Mouse (Mus musculus): ENCODE measurements around the gene Lrrn2. TPM values are rescaled to one million over a fixed set of nuclear protein-coding genes. Genes with fewer than 3 reads are reported as not detected.

Lrrn2 gene
- 3.0 and 3.5 TPM in 2 replicates for polyA plus RNA-seq (2014; fragmentation: Nextera tagmentation; extraction: Ambion mirVana)

- peak within 1 kb of the TSS; percentile 62 for H3K9ac ChIP-seq (replicated peaks; ENCODE audit: low read length)
- ATAC-seq (replicated peaks; ENCODE audit: insufficient number of reproducible peaks, low FRiP score, low TSS enrichment, low read depth) (peak; percentile 80), DNase-seq (ENCODE audit: low spot score) (peak; percentile 64)
- no peaks in the 10 kb centered on the region for H3K9me3 ChIP-seq (replicated peaks; ENCODE audit: control insufficient read depth, low read length)
- peaks cover 27% of the 10 kb centered on the region for H3K27me3 ChIP-seq (ENCODE audit: control insufficient read depth, insufficient read depth, low read length)
- no peak within 1 kb of the TSS for H3K27ac ChIP-seq (replicated peaks; ENCODE audit: low read depth, low read length)
- H3K4me2 ChIP-seq (ENCODE audit: low read depth, low read length), result peak within 1 kb of the TSS; percentile 98
- under 1% methylated on average over 78 of the region's 80 CpGs for WGBS
- peak within 1 kb of the TSS; percentile 62 for H3K4me3 ChIP-seq (ENCODE audit: low read depth, low read length)
- H3K36me3 ChIP-seq (replicated peaks; ENCODE audit: control insufficient read depth, insufficient read depth, low read depth, low read length), result no peaks in the 10 kb centered on the region
- peaks cover 8% of the 10 kb centered on the region; the same call in 1 of the 2 replicates for H3K4me1 ChIP-seq (ENCODE audit: control insufficient read depth, insufficient read depth, low read length)
Measured at GRCm38 (mm10) chr1:132880161-132881005, at the start of gene Lrrn2. Gene Lrrn2 (plus strand): TSS chr1:132880273.

- ATAC-seq (replicated peaks; ENCODE audit: insufficient number of reproducible peaks, low FRiP score, low TSS enrichment, low read depth), result no peak
- Histone ChIP-seq H3K4me2 (ENCODE audit: low read depth, low read length) (no peak overlapping the region), H3K27me3 (ENCODE audit: control insufficient read depth, insufficient read depth, low read length) (no peaks in the 10 kb centered on the region), H3K9me3 (replicated peaks; ENCODE audit: control insufficient read depth, low read length) (no peaks in the 10 kb centered on the region), H3K36me3 (replicated peaks; ENCODE audit: control insufficient read depth, insufficient read depth, low read depth, low read length) (no peaks in the 10 kb centered on the region), H3K27ac (replicated peaks; ENCODE audit: low read depth, low read length) (no peak overlapping the region), H3K4me1 (ENCODE audit: control insufficient read depth, insufficient read depth, low read length) (no peaks in the 10 kb centered on the region), H3K4me3 (ENCODE audit: low read depth, low read length) (no peak overlapping the region), H3K9ac (replicated peaks; ENCODE audit: low read length) (no peak overlapping the region)
- WGBS, result 87% methylated on average over 4 of the region's 4 CpGs
- DNase-seq (ENCODE audit: low spot score), result no peak
Measured at GRCm38 (mm10) chr1:132831963-132832362, 48.1 kb upstream of the Lrrn2 start.

GRCm38 (mm10) chr1:132834037-132834436 lies 46.0 kb upstream of the Lrrn2 start:
- Histone ChIP-seq H3K27me3 (ENCODE audit: control insufficient read depth, insufficient read depth, low read length) (no peaks in the 10 kb centered on the region), H3K4me1 (ENCODE audit: control insufficient read depth, insufficient read depth, low read length) (no peaks in the 10 kb centered on the region), H3K36me3 (replicated peaks; ENCODE audit: control insufficient read depth, insufficient read depth, low read depth, low read length) (no peaks in the 10 kb centered on the region), H3K4me3 (ENCODE audit: low read depth, low read length) (no peak overlapping the region), H3K27ac (replicated peaks; ENCODE audit: low read depth, low read length) (no peak overlapping the region), H3K4me2 (ENCODE audit: low read depth, low read length) (no peak overlapping the region), H3K9me3 (replicated peaks; ENCODE audit: control insufficient read depth, low read length) (no peaks in the 10 kb centered on the region), H3K9ac (replicated peaks; ENCODE audit: low read length) (no peak overlapping the region)
- ATAC-seq (replicated peaks; ENCODE audit: insufficient number of reproducible peaks, low FRiP score, low TSS enrichment, low read depth) (no peak), DNase-seq (ENCODE audit: low spot score) (no peak)
- WGBS, result 58% methylated on average over 8 of the region's 8 CpGs

- Histone ChIP-seq H3K27ac (replicated peaks; ENCODE audit: low read depth, low read length) (no peak overlapping the region), H3K4me3 (ENCODE audit: low read depth, low read length) (no peak overlapping the region), H3K9me3 (replicated peaks; ENCODE audit: control insufficient read depth, low read length) (no peaks in the 10 kb centered on the region), H3K4me2 (ENCODE audit: low read depth, low read length) (no peak overlapping the region), H3K36me3 (replicated peaks; ENCODE audit: control insufficient read depth, insufficient read depth, low read depth, low read length) (no peaks in the 10 kb centered on the region), H3K9ac (replicated peaks; ENCODE audit: low read length) (no peak overlapping the region), H3K27me3 (ENCODE audit: control insufficient read depth, insufficient read depth, low read length) (no peaks in the 10 kb centered on the region), H3K4me1 (ENCODE audit: control insufficient read depth, insufficient read depth, low read length) (no peaks in the 10 kb centered on the region)
- DNase-seq (ENCODE audit: low spot score) (no peak), ATAC-seq (replicated peaks; ENCODE audit: insufficient number of reproducible peaks, low FRiP score, low TSS enrichment, low read depth) (no peak)
- WGBS, result 73% methylated on average over 8 of the region's 8 CpGs
Measured at GRCm38 (mm10) chr1:132836895-132837294, 43.2 kb upstream of the Lrrn2 start.

GRCm38 (mm10) chr1:132837691-132838090 lies 42.4 kb upstream of the Lrrn2 start:
- Histone ChIP-seq H3K4me3 (ENCODE audit: low read depth, low read length) (no peak overlapping the region), H3K9me3 (replicated peaks; ENCODE audit: control insufficient read depth, low read length) (no peaks in the 10 kb centered on the region), H3K4me1 (ENCODE audit: control insufficient read depth, insufficient read depth, low read length) (no peaks in the 10 kb centered on the region), H3K4me2 (ENCODE audit: low read depth, low read length) (no peak overlapping the region), H3K27me3 (ENCODE audit: control insufficient read depth, insufficient read depth, low read length) (no peaks in the 10 kb centered on the region), H3K27ac (replicated peaks; ENCODE audit: low read depth, low read length) (no peak overlapping the region), H3K9ac (replicated peaks; ENCODE audit: low read length) (no peak overlapping the region), H3K36me3 (replicated peaks; ENCODE audit: control insufficient read depth, insufficient read depth, low read depth, low read length) (no peaks in the 10 kb centered on the region)
- no peak for ATAC-seq (replicated peaks; ENCODE audit: insufficient number of reproducible peaks, low FRiP score, low TSS enrichment, low read depth)
- no peak for DNase-seq (ENCODE audit: low spot score)
- WGBS, result 76% methylated on average over 5 of the region's 5 CpGs

GRCm38 (mm10) chr1:132838371-132838770 lies 41.7 kb upstream of the Lrrn2 start:
- no peak overlapping the region for H3K4me2 ChIP-seq (ENCODE audit: low read depth, low read length)
- no peak overlapping the region for H3K4me3 ChIP-seq (ENCODE audit: low read depth, low read length)
- no peak overlapping the region for H3K27ac ChIP-seq (replicated peaks; ENCODE audit: low read depth, low read length)
- no peaks in the 10 kb centered on the region for H3K4me1 ChIP-seq (ENCODE audit: control insufficient read depth, insufficient read depth, low read length)
- 79% methylated on average over 1 of the region's 1 CpGs for WGBS
- no peaks in the 10 kb centered on the region for H3K9me3 ChIP-seq (replicated peaks; ENCODE audit: control insufficient read depth, low read length)
- no peak for DNase-seq (ENCODE audit: low spot score)
- H3K9ac ChIP-seq (replicated peaks; ENCODE audit: low read length), result no peak overlapping the region
- H3K27me3 ChIP-seq (ENCODE audit: control insufficient read depth, insufficient read depth, low read length), result no peaks in the 10 kb centered on the region
- no peak for ATAC-seq (replicated peaks; ENCODE audit: insufficient number of reproducible peaks, low FRiP score, low TSS enrichment, low read depth)
- H3K36me3 ChIP-seq (replicated peaks; ENCODE audit: control insufficient read depth, insufficient read depth, low read depth, low read length), result no peaks in the 10 kb centered on the region

- DNase-seq (ENCODE audit: low spot score) (no peak), ATAC-seq (replicated peaks; ENCODE audit: insufficient number of reproducible peaks, low FRiP score, low TSS enrichment, low read depth) (no peak)
- no peak overlapping the region for H3K9ac ChIP-seq (replicated peaks; ENCODE audit: low read length)
- H3K4me2 ChIP-seq (ENCODE audit: low read depth, low read length), result no peak overlapping the region
- H3K4me3 ChIP-seq (ENCODE audit: low read depth, low read length), result no peak overlapping the region
- no peak overlapping the region for H3K27ac ChIP-seq (replicated peaks; ENCODE audit: low read depth, low read length)
- no peaks in the 10 kb centered on the region for H3K9me3 ChIP-seq (replicated peaks; ENCODE audit: control insufficient read depth, low read length)
- H3K27me3 ChIP-seq (ENCODE audit: control insufficient read depth, insufficient read depth, low read length), result no peaks in the 10 kb centered on the region
- H3K4me1 ChIP-seq (ENCODE audit: control insufficient read depth, insufficient read depth, low read length), result no peaks in the 10 kb centered on the region
- 83% methylated on average over 10 of the region's 10 CpGs for WGBS
- no peaks in the 10 kb centered on the region for H3K36me3 ChIP-seq (replicated peaks; ENCODE audit: control insufficient read depth, insufficient read depth, low read depth, low read length)
Measured at GRCm38 (mm10) chr1:132843612-132844011, 36.5 kb upstream of the Lrrn2 start.

- Histone ChIP-seq H3K9me3 (replicated peaks; ENCODE audit: control insufficient read depth, low read length) (no peaks in the 10 kb centered on the region), H3K27ac (replicated peaks; ENCODE audit: low read depth, low read length) (no peak overlapping the region), H3K27me3 (ENCODE audit: control insufficient read depth, insufficient read depth, low read length) (no peaks in the 10 kb centered on the region), H3K36me3 (replicated peaks; ENCODE audit: control insufficient read depth, insufficient read depth, low read depth, low read length) (no peaks in the 10 kb centered on the region), H3K4me1 (ENCODE audit: control insufficient read depth, insufficient read depth, low read length) (no peaks in the 10 kb centered on the region), H3K4me2 (ENCODE audit: low read depth, low read length) (no peak overlapping the region), H3K9ac (replicated peaks; ENCODE audit: low read length) (no peak overlapping the region), H3K4me3 (ENCODE audit: low read depth, low read length) (no peak overlapping the region)
- DNase-seq (ENCODE audit: low spot score), result no peak
- 95% methylated on average over 20 of the region's 20 CpGs for WGBS
- no peak for ATAC-seq (replicated peaks; ENCODE audit: insufficient number of reproducible peaks, low FRiP score, low TSS enrichment, low read depth)
Measured at GRCm38 (mm10) chr1:132844088-132844804, 35.8 kb upstream of the Lrrn2 start.
